Mouse (Mus musculus) urinary bladder, postnatal 14 days (tissue): ENCODE results near the gene Timm10.
"Not testable (repeated sequence)": the region's sequence is repeated elsewhere in the genome, so short reads cannot be mapped to it uniquely, and the experiment has no call there.

Experiments used
- DNase-seq: peaks from one replicate; pipeline ENCODE4 v3.0.0; 2021; ENCODE audit warnings: low spot score

Gene Timm10

DNA sequence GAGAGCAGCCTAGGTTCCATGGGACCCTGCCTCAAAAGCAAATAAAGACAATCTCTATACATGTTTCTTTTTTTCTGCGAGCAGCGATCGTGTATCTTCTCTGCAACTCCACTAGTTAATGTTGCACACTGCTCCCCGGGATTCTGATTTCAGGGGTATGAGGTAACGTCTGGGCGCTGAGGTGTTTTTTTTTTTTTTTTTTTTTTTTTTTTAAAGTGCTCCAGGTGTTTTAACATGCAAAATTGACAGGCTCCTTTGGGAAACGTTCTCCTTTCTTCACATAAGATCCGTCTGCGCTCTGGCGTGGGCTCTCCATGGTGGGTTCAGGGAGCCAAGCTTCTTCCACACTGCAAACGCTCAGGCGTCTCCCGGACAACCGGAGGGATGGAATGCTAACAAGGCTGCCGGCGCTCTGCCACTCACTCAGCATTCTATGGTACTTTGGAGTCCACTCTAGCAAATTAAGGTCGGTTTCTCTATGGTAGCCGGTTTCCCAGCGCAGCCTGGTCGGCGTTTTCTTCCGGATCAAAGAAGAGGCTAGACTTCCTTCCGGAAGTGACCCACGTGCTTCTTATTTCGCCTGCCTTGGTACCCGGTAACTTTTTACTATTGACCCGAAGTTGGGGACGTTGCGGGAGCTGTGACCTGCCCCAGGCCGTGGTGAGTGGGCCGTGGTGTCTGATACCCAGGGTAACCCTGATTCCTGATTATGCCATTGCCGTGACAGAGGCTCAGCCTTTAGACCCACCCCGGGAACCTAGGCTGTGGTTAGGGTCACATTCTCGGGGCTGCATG is at the start of gene Timm10:
Gene Timm10 (plus strand): TSS at position 510 of the 795 bp plus-strand sequence.
- DNase-seq = peak; percentile 82

DNA sequence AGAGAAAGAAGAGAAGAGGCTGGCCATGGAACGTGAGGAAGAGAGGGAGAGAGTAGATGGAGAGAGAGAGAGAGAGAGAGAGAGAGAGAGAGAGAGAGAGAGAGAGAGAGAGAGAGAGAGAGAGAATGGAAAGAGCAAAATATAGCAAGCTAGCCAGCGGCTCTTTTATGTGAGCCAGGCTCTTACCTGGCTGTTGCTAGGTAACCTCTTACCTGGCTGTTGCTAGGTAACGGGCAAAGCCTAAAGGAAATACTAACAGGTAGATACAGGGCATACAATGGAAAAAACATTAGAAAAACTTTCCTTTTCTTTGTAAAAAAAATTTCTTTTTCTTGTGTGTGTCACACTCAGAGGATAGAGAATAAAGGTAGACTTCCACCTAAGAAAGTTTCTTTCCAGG is 49.1 kb upstream of the Timm10 start:
- no peak for DNase-seq

DNA sequence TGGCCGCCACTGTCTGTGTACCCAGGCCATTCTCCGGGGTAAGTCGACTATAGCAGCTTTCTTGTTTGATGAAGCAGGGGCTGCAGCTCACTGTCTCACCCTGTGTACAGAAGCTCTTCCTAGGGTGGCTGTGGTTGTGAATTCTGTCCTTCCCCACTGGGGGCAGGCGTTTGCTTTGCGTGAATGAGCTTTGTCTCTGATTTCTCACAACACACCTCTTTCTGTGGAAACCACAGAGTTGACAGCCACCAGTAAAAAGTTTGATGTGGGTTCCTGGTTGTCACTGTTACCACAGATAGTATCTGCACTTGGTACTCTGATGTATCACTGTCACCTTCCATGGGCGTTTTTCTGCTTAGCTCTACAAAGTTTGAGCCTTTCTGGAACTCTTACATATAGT is 47.6 kb upstream of the Timm10 start:
- DNase-seq = no peak

DNA sequence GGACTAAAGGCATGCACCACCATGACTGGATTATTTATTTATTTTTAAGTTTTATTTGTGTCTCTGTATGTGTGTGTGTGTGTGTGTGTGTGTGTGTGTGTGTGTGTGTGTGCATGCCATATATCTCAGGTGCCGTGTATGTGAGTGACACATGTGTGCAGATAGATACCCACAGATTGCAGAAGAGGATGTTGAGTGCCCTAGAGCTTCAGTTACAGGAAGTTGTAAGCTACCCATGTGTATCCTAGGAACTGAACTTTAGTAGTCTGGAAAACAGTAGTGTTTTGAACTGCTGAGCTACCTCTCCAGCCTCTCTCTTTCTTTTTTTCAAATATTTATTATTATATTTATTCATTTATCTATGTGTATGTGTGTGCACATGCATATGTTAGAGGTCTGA is 43.5 kb upstream of the Timm10 start:
- no peak for DNase-seq

DNA sequence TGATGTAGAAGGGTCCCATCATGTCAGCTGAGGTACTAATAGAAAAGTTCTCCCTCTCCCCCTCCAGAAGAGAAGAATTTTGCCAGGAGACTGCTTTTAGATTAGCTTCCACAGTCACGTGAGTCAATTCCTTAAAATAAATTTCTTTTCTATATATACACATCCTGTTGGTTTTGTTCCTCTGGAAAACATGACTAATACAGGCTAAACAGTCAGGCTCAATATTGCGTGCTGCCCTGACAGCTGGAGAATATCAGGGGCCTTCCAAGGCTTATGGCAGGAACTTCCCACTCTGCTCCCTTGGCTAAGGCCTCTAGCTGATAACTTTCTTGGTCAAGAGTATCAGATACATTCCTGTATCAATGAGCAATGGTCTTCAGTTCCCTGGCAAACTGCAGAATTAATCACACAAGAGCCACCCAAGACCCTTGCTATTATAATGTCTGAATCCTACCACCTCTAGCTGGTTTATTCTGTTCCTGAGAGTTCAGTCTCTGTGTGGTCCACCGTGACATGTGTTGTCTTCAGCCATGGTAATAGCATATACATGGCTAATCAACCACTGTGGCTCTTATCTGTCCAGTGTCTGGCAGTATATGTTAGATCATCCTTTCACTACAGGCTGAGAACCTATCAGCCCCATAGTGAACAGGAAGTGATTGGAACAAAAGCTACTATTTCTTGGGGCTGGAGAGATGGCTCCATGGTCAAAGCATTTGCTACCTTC is 42.8 kb upstream of the Timm10 start:
- peak; percentile 38 for DNase-seq

DNA sequence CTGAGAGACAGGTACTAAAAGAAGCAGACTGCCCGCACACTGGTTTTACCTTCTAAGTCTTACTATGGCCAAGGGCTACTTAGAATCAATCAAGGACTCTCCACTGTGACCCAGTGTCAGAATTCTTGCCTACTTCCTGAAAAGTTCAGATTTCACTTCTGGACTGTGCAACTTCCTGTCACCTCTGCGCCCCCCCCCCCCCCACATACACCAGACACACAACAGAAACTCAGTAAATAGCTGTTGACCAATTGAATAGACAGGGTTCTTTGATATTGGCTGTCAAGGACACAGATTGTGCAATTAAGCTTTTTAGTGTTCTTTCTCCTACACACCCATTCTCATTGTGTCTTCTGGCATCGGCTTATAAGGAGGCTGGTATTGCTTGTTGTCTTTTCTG is 38.5 kb upstream of the Timm10 start:
- no peak for DNase-seq

DNA sequence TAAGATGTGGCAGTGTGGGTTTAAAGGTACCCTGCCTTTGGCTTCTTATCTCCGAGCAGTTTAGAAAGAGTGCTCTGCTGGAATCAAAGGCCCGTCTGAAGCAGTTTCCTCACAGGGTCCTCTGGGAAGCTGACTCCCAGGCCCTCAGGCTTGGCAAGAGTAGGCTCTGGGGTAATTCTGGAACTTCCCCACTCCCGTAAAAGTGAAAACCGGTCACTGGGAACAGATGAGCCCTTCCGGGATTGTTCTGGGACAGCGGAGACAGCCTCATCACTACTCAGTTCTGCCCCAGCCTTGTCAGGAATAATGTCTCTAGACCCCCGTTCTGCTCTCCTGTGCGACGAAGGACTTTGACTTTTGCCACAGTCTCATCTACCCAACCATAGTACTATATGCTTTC is 36.4 kb upstream of the Timm10 start:
- DNase-seq = no peak

DNA sequence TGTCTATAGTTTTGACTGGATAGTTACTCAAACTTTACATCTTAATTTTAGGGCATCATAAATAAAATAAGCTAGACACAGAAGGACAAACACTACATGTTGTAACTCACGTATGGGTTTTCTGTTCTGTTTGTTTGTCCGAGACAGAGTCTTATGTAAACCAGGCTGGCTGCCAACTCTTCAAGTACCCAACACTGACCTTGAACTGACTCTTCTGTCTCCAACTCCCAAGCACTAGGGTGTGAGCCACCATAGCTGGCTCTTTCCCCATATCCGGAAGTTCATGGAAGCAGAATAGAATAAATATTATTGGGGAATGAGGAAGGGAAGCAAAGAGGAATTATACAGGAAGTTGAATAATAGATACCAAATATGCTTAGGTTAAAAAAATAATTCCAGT is 34.3 kb upstream of the Timm10 start:
- DNase-seq = no peak

DNA sequence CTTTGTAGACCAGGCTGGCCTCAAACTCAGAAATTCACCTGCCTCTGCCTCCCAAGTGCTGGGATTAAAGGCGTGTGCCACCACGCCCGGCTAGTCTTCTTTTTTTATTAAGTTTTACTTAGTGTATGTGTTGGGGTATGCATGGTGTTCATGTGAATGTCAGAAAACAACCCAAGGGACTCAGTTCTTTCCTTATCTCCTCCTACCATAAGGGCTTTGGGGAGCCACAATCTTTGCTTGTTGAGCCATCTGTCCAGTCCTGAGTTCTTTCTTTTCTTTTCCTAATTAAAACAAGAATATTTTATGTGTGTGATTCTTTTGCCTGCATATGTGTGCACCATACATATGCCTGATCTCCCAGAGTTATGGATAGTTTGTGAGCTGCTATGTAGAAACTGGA is 33.6 kb upstream of the Timm10 start:
- DNase-seq = no peak

DNA sequence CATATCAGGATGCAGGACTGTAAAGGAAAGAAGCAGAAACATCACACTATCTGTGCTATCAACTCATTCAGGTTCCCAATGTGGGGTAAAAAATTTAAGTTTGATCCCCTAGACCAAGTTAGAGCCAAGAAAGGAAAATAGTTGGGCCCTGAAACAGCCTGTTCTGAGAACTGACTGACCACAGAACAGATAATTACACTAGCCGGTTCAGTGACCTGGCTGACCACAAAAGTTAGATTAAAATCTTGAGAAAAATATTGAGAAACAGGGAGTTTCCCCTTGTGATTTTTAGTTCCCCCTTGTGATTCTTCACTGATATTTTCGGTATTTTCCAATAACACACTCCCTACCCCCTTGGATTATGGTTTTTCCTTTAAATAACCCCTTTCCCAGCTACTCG is 32.9 kb upstream of the Timm10 start:
- no peak for DNase-seq

DNA sequence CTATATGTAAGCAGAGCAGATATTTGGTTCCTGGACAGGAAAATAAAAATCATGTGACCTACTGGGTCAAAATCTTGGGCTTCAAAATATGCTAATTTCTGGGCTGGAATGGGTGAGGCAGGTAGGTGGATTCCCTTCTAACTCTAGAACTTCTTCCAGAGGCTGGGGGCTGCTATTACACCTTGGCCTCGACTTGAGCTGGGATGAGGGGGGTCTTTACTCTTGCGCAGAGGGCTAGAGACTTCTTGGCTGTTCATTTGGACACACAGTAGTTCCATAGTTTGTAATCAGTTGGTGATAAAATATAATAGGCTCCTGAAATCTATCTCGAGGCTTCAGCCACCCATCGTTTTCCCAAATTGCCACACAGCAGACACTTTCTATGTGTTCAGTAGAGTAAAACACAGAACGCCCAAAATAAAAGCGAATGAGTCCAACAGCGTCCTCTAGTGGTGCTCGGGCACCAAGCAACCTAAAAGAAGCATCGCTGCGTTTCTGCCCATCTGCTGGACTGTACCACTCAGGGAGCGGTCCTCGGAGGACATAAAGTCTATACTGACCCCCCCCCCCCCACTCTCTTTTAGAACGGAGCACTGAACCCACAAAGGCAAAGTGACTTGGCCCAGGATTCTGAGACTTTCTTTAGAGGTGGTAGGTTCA is 28.8 kb upstream of the Timm10 start:
- peak; percentile 75 for DNase-seq

DNA sequence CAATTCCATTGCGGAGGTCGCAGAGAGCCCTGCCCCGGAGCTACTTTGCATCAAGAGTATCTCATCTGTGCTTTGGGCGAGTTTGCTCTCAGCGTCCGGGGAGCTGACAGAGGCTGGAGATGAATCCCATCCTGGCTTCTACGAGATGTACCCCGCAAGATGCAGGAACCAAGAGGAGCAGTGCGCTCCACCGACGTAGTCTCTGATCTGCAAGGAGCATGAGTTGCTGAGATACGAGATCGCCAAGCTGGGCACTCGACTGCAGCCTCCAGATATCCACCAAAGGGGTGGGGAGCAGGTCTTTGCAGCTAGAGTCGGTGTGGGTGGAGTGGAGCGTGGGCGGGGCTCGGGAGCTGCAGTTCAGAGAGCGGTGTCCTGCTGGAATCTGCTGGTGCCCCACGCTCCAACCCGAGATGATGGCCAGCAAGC is 28.3 kb upstream of the Timm10 start, which contains the start of gene Ube2l6:
Gene Ube2l6 (plus strand): TSS at position 336 of the 429 bp plus-strand sequence.
- DNase-seq = peak; percentile 74

DNA sequence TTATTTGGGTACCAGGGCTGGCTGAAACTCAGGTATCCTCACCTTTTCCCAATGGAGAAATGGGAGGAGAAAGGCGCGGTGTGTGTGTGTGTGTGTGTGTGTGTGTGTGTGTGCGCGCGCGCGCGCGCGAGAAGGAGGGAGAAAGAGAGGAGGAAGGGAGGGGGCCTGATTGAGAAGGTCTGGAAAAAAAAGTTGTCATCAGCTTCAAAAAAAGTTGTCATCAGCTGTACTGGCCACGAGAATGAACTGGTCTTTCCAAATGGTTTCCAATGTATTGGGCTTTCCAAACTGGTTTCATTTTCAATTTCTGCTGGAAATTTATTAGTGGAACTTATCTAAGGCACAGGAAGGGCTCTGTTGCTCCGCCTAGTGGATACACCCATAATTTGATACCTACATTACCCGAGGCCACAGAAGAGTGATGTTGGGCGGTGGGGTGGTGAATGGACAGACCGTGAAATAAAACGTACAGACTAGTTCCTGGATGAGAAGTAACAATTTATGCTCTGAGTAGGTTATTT is 27.7 kb upstream of the Timm10 start:
- peak; percentile 73 for DNase-seq

DNA sequence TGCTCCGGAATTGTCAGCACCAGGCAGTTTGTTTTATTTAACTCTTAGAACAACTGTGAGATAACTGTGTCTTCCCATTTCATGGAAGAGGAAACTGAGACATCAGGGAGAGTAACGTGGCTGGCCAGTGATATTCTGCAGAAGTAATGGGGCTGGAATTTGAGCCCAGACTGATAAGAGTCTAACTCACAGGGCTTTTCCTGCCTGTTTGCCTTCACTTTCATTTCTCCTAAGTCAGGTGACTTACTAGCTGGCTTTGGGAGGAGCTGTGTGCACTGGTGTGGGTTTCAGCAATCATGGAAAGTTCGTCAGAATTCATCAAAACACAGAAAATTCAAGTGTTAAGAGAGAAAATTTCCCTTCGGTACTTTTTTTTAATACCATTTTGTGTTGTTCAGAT is 26.5 kb upstream of the Timm10 start:
- no peak for DNase-seq

DNA sequence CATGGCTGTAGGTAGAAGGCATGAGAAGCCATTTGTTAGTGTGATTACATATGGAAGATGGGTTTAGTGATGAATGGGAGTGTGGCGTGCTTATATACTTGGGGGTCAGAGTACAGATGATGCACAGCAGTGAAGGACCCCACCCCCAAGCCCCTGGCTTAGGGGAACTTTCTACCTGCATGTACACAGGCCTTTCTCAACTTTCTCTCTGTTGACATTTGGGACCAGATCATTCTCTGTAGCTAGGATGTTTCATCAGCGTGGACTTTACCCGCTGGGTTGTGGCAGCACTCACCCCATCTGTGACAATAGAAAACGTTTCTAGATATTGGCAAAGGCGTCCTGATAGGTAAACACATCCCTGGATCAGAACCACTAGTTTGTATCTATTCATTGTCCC is 25.6 kb upstream of the Timm10 start:
- DNase-seq = not testable (repeated sequence)

DNA sequence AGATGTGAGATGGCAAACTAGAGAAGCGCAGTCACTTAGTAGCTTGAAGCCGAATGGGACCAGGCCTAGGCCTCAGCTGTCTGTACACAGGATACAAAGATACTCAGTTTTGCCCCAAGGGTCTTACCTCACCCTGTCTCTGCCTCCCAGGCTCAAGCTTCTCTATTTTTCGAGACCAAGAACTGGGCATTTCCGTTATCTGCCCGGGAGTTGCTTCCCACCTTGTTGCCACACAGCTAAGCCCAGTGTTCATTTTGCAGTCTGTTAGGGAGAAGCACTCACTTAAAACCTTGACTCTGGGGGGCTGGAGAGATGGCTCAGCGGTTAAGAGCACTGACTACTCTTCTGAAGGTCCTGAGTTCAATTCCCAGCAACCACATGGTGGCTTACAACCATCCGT is 22.8 kb upstream of the Timm10 start:
- DNase-seq = no peak

DNA sequence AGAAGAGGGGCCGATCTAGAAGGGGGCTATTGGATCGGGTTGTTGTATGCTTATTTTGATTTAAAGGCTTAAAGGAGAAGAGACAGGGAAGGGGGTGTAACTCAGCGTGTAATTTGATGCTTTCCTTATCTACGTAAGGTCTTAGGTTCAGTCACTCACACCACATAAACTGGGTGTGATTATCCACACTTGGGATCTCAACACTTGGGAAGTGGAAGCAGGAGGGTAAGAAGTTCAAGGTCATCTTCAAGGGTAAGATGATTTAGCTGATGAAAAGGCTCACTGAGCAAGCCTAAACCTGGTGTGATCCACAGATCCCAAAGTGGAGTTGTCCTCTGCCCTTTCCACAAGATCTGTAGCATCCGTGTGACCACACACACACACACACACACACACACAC is 20.3 kb upstream of the Timm10 start:
- no peak for DNase-seq

DNA sequence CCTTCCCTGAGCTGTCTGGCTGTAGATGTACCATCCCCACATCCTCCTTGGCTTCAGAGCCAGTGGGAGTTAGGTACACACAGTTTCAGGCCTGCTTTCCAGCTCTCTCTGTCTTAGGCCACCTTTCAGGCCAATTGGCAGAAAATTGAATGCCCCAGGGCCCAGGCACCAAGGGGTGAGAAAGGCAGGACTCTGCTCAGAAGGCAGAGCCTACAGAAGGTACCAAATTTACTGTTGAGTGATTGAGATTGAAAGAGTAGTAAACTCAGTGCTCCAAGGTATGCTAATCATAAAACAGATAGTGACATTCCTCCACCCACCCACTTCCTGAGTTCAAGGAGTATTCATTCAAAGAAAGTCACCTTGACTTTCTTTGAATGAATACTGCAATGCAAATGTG is 17.5 kb upstream of the Timm10 start:
- DNase-seq = no peak

DNA sequence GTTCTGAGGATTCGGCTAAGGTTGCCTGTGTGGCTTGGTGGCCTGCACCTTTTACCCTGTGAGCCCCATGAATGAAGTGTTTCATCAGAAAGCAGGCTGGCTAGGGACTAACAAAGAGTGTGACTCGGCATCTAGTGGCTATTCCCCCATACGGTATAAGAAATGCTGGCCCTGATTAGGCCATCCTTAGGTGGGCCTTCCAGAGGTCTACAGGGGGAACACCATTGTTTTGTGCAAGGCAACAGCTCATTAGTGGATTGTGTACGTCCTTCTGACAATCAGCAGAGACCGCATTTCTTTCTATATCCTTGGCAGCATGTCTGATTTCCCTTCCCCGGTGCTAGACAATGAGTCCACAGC is 16.3 kb upstream of the Timm10 start:
- DNase-seq = no peak

DNA sequence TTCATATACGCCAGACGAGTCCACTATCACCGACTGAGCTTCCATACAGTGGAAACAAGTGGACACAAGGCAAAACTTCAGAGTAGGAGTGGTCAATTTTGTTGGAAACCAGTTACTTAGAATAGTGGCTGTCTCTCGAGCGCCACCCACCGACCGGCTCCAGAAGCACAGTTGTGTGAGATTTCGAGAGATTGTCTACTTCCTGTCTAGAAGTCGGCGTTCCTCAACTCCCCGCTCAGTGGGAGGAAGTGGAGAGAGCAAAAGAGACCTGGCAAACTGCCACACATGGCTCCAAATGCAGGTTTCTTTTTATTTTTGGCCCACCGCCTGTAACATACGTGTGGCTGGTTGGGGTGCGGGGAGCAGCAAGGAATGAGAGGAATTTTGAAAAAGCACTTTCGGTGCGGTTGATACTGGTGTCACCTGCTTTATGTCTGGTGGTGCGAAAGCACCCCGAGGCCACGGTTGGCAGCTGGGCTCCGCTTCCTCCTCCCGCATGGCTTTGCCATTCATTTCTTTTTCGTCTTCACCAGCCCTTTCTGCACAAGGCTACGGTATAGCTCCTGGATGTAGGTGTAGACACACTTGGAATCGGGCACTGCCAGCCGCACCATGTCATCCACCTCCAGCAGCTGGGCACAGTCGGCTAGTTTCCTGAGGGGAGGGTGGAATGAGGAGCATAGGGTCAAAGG is 15.8 kb upstream of the Timm10 start:
- DNase-seq = peak; percentile 81

DNA sequence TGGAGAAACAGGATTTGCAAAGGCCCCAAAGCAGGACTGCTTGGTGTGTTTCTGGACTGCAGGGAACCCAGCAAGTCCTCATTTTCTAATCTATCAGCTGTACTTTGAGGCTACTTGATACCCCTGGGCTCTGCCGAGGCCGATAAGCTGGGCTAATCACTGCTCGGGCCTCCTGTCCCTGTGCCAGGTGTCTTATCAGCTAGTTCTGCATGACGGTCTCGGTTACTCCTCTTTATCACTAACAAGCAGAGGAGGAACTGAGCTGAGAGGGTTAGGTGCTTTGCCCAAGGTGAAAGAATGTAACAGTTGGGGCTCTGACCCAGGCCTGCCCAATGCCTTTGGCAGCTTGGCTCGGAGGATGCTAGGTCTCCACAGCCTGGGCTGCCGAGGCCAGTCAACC is 14.9 kb upstream of the Timm10 start:
- no peak for DNase-seq

DNA sequence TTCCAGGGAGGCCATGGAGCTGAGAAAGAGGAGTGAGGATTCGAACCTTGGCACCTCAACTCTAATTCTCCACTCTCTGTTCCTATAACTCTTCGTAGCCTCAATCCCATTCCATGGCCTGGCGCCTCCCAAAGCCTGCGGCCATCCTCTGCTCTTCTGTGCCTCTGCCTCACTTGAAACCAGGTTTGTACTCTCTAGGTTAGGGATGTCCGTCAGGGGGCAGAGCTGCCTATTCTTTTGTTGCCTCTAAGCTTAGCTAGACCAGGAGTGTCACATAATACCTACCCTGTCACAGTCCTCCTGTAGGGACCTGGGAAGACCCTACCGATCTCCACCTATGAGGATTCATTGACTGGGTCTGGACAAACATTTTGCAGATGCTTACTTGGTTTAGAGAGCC is 14.1 kb upstream of the Timm10 start:
- no peak for DNase-seq
